Mouse (Mus musculus): ENCODE data around the gene Mthfd1l.

- TF ChIP-seq POLR2A (IDR thresholded peaks at IDR 0.05; ENCODE audit: insufficient read depth, low read depth, low read length) (no peak), CTCF (IDR thresholded peaks at IDR 0.05) (no peak)
Observed at GRCm38 (mm10) chr10:3969026-3969425, 3.9 kb upstream of the Mthfd1l start.

Measured in heart, adult 2 months (tissue).